Mouse (Mus musculus): ENCODE results near the gene Ing1. TPM values are rescaled to one million over a fixed set of nuclear protein-coding genes. Genes with fewer than 3 reads are reported as not detected.
A peak's percentile ranks its signal among the peaks of the same experiment; 100 is the strongest.
"Not testable (repeated sequence)": the region's sequence is repeated elsewhere in the genome, so short reads cannot be mapped to it uniquely, and the experiment has no call there.

The Ing1 gene
- total RNA-seq, 2 experiments from 2014 or later, result 26.5 to 29.0 TPM

- DNase-seq, result peak; percentile 89
Observed at GRCm38 (mm10) chr8:11550281-11550948, 5.0 kb upstream of the Ing1 start, which contains the start of gene Cars2. Gene Cars2 (minus strand): TSS chr8:11550783.

DNA sequence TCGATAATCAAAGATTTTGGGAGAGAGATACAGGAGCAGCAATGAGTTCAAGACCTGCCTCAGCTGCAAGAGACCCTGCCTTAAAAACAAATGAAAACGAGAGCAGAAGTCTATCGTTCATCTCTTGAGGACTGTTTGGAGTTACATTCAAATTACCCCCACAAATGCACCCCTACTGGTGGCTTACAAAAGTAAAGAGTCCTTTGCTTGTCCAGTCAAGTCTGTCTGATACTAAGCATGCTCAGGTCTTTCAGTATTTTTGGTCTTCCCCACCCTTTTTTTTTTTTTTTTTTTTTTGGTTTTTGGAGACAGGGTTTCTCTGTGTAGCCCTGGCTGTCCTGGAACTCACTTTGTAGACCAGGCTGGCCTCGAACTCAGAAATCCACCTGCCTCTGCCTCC, 3.9 kb upstream of the Ing1 start:
- not testable (repeated sequence) for DNase-seq

GRCm38 (mm10) chr8:11552390-11552789, 3.0 kb upstream of the Ing1 start:
- DNase-seq, result no peak

- DNase-seq, result peak; percentile 98
Observed at GRCm38 (mm10) chr8:11555720-11556591, 585 bp downstream of the Ing1 start.

DNA sequence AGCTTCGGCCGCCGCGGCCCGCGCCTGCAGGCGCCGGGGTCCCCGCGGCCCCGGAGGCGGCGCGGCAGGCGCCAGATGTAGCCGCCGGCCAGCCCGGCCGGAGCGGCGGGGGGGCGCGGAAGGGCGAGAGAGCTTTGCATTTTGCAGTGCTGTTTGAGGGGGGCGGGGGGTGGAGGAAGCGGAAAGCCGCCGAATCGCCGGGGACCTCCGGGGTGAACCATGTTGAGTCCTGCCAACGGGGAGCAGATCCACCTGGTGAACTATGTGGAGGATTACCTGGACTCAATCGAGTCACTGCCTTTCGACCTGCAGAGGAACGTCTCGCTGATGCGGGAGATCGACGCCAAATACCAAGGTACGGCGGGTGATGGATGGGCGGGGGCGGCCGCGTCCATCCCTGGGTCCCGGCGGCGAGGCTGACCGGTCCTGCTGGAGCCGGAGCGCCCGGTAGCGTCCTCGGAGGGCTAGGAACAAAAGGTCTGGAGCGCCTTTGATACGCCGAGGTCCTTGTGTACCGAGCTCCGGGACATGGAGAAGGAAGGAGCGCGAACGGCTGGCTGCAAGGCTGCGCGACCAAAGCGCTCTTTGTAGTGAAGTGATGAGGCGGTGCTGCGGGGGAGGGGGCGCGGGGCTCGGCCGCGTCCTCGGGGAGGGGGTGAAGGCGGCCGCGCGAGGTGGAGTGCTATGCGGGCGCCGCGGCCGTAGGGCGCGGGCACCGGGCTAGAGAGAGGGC, 1.5 kb downstream of the Ing1 start:
- peak; percentile 54 for DNase-seq

GRCm38 (mm10) chr8:11557424-11557767, 2.0 kb downstream of the Ing1 start:
- DNase-seq, result peak; percentile 55

DNA sequence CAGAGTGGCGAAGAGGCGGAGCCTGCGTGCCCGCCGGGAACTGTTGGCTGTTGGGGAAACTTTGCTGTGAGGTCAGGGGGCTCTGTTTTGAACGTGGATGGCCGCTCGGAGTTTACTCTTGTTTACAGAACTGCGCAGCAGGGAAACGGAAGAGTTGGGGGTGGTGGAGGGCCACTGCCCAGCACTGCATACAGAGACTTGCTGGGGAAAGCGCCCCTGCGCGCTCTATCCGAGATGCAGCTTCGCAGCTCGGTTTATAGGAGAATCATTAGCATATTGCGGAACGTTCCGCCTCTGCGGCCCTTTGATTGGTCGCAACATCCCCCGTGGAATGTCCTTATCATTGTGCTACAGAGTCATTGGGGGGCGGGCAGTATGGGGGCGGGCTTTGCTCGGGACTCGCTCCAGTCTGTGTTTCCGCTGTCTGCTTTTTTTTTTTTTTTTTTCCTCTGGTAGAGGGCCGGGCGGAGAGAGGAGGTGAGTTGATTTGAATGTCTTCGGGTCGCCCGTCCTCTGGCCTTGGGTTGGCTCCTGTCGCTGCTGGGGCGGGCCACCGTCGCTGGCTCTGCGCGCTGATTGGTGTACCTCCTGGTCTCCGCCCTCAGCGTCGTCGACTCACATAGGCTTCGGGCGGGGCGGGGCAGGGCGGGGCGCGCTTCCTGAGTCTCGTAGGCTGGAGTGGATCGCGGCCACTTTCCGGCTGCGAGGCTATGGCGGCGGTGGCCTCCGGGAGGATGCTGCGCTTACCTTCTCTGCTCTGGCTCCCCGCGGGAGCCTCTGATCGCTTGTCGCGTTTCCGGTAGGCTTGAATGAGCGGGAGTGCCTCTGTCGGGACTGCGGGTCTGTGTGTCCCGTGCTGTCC, 2.6 kb downstream of the Ing1 start:
- DNase-seq, result peak; percentile 92

DNA sequence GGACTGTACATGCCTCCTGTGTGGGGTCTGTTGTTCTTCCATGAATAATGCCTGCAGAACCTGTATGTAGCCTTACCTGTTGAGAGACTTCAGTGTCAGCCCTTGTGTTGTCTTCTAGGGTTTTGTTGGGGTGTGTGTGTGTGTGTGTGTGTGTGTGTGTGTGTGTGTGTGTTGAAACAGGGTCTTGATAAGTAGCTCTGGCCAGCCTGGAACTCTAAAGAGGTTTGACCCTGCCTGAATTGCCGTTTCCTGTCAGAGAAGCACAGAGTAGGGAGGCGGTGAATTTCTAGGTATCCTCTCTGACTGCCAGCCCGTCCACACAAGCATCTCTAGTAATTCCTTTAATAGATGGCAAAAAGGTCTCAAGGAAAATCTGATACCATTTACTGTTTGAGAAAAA, 4.1 kb downstream of the Ing1 start:
- no peak for DNase-seq

DNA sequence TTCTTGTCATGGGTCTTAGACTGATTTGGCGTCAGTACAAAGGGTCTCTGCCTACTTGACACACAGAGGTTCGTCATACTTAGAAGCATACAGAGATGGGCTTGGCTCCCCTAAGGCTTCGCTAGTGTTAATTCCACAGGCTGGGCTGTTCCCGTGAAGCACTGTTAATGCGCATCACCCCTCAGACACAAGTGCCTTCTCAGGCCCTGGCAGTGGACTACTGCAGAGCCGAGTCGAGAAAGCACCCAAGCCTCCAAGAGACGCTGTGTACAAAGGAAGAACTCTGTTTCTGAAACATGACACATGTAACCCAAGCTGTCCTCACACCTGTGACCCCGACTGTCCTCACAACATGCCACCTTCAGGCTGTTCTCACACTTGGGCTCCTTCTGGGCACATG, 4.8 kb downstream of the Ing1 start:
- DNase-seq, result no peak

- DNase-seq, result no peak
Observed at GRCm38 (mm10) chr8:11564236-11564635, 8.9 kb downstream of the Ing1 start.

GRCm38 (mm10) chr8:11564721-11565120, 9.3 kb downstream of the Ing1 start:
- no peak for DNase-seq

GRCm38 (mm10) chr8:11568193-11568592, 12.8 kb downstream of the Ing1 start:
- DNase-seq, result not testable (repeated sequence)

GRCm38 (mm10) chr8:11569260-11570097, 14.1 kb downstream of the Ing1 start:
- no peak for DNase-seq

DNA sequence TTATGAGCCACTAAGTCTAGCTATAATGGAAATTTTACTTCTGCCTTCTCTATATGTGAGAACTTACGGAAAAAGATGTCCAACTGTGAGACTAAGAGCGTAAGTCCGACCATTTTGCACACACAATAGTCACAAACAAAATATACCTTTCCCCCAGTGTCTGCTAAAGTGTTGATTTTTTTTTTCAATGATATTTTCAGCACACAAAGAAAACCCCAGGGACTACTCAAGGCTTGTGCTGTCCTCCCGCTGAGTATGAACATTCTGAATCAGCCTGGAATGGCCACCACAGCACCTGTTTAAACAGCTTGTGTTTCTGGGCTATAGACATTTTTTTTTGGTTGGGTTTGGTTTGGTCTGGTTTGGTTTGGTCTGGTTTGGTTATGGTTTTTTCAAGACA, 15.4 kb downstream of the Ing1 start:
- DNase-seq, result no peak

GRCm38 (mm10) chr8:11571950-11572349, 16.6 kb downstream of the Ing1 start:
- DNase-seq, result no peak

DNA sequence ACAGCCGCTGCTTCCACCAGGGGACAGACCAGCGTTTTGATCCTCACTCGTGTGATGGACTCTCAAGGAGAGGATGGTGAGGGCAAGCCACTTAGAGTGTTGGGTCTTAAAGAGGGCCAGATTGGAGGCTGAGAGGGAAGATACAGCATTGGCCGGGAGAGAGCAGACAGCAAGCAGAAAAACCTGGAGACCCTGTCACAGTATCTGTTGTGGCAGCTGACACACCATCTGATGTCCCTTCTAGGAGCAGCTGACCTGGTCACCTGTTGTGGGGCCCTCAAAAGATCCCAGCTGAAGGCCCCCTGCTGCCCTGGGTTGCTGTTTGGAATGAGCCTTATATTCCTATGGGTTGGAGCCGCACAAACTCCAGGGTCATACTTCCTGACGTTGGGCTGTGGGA, 17.1 kb downstream of the Ing1 start:
- no peak for DNase-seq

- DNase-seq, result no peak
Observed at GRCm38 (mm10) chr8:11574911-11575603, 19.7 kb downstream of the Ing1 start.

- no peak for DNase-seq
Observed at GRCm38 (mm10) chr8:11575604-11576384, 20.4 kb downstream of the Ing1 start.
